Comparison of ENCODE assay signal across 23 mouse cellular contexts in the genomic region with DNA sequence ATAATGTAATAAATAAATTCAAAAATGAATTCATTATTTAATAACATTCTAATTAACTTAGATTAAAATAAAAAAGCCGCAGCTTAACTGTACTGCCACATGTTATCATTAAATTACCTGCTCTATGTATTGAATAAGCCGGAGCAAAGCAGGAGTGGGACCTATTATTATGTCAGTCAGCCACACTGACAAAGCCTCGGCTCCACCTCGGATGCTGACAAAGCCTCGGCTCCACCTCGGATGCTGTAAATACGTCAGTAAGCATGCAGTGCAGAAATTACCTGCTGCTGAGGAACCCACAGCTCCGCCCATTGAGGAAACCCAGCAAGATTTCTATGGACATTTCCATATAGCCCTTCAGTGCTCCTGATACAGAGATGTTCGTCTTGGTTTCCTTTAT.
DNase-seq lines count a peak whose midpoint lies in the region; ATAC-seq lines count a peak whose summit lies in the region.
"Had no signal": no experiment of that assay in that cellular context is flagged by ENCODE, and none has a peak within 500 bp of the region (broad histone marks: within the 10 kb centered on the region; RNA-seq: fewer than 3 reads in every experiment).

No protein-coding gene starts in this region.

- no peaks in the 10 kb centered on the region for H3K9me3 ChIP-seq in forebrain, embryonic 14.5 days (replicated peaks; ENCODE audit: control insufficient read depth, low read length)
- no peaks in the 10 kb centered on the region for H3K9me3 ChIP-seq in forebrain, embryonic 11.5 days (ENCODE audit: control insufficient read depth, low read length)
- no peaks in the 10 kb centered on the region for H3K9me3 ChIP-seq in neural tube, embryonic 12.5 days
- no peaks in the 10 kb centered on the region for H3K9me3 ChIP-seq in midbrain, embryonic 15.5 days
- H3K9me3 ChIP-seq: embryonic facial prominence, embryonic 12.5 days; kidney, embryonic 15.5 days; limb, embryonic 10.5 days; liver, embryonic 15.5 days had no signal

- intact Hi-C loops in left cerebral cortex, postnatal 36 days (cut with DNase I): no loop called here

- no peak overlapping the region for H3K27ac ChIP-seq in forebrain, embryonic 14.5 days (ENCODE audit: low read depth, low read length)
- H3K27ac ChIP-seq in forebrain, embryonic 11.5 days (ENCODE audit: low read depth, low read length): no peak overlapping the region
- no peak overlapping the region for H3K27ac ChIP-seq in neural tube, embryonic 12.5 days
- peak overlapping the region; percentile 52; the same call in 1 of the 2 replicates for H3K27ac ChIP-seq in midbrain, embryonic 15.5 days
- H3K27ac ChIP-seq: embryonic facial prominence, embryonic 12.5 days; kidney, embryonic 15.5 days; limb, embryonic 10.5 days; liver, embryonic 15.5 days had no signal

- no peaks in the 10 kb centered on the region for H3K36me3 ChIP-seq in forebrain, embryonic 14.5 days (ENCODE audit: control insufficient read depth, insufficient read depth, low read length)
- H3K36me3 ChIP-seq in forebrain, embryonic 11.5 days (ENCODE audit: control insufficient read depth, insufficient read depth, low read length): no peaks in the 10 kb centered on the region
- H3K36me3 ChIP-seq in neural tube, embryonic 12.5 days: no peaks in the 10 kb centered on the region
- no peaks in the 10 kb centered on the region for H3K36me3 ChIP-seq in midbrain, embryonic 15.5 days (replicated peaks)
- H3K36me3 ChIP-seq: embryonic facial prominence, embryonic 12.5 days; kidney, embryonic 15.5 days; limb, embryonic 10.5 days; liver, embryonic 15.5 days had no signal

- no peak overlapping the region for H3K4me3 ChIP-seq in forebrain, embryonic 14.5 days (ENCODE audit: low read depth, low read length)
- H3K4me3 ChIP-seq in forebrain, embryonic 11.5 days (ENCODE audit: low read depth, low read length): no peak overlapping the region
- no peak overlapping the region for H3K4me3 ChIP-seq in neural tube, embryonic 12.5 days
- H3K4me3 ChIP-seq in midbrain, embryonic 15.5 days: no peak overlapping the region
- H3K4me3 ChIP-seq: embryonic facial prominence, embryonic 12.5 days; kidney, embryonic 15.5 days; limb, embryonic 10.5 days; liver, embryonic 15.5 days had no signal

- peak; percentile 48 for DNase-seq in forebrain, embryonic 14.5 days (ENCODE audit: low spot score)
- DNase-seq in forebrain, embryonic 11.5 days (ENCODE audit: low spot score): no peak
- DNase-seq in neural tube, embryonic 10.5 days (ENCODE audit: extremely low spot score, low spot score): no peak
- no peak for DNase-seq in left cerebral cortex, postnatal 36 days (ENCODE audit: low spot score in 2 of 2)
- no peak for DNase-seq in layer of hippocampus, postnatal 36 days
- DNase-seq in kidney, postnatal 36 days: no peak
- DNase-seq: adrenal gland, adult 2 months; cerebellum, adult 2 months; cerebellum, postnatal 25 days; gastrocnemius, postnatal 10 days; kidney, postnatal 4 days; liver; lung, postnatal 4 days; thymus, adult 18-20 months; thymus, postnatal 36 days had no signal

- no peak overlapping the region for H3K9ac ChIP-seq in forebrain, embryonic 14.5 days (ENCODE audit: low read length)
- no peak overlapping the region for H3K9ac ChIP-seq in forebrain, embryonic 11.5 days (ENCODE audit: low read length)
- no peak overlapping the region for H3K9ac ChIP-seq in neural tube, embryonic 12.5 days
- no peak overlapping the region for H3K9ac ChIP-seq in midbrain, embryonic 15.5 days
- H3K9ac ChIP-seq: embryonic facial prominence, embryonic 12.5 days; kidney, embryonic 15.5 days; liver, embryonic 15.5 days had no signal

- 50% methylated on average over 9 of the region's 9 CpGs for WGBS in forebrain, embryonic 14.5 days
- WGBS in forebrain, embryonic 11.5 days: 75% methylated on average over 9 of the region's 9 CpGs
- 46% methylated on average over 9 of the region's 9 CpGs for WGBS in neural tube, embryonic 12.5 days
- 44% methylated on average over 9 of the region's 9 CpGs for WGBS in midbrain, embryonic 15.5 days

- no peak overlapping the region for H3K4me2 ChIP-seq in forebrain, embryonic 14.5 days (ENCODE audit: low read length)
- no peak overlapping the region for H3K4me2 ChIP-seq in forebrain, embryonic 11.5 days (ENCODE audit: low read depth, low read length, severe bottlenecking)
- no peak overlapping the region for H3K4me2 ChIP-seq in neural tube, embryonic 12.5 days (replicated peaks)
- no peak overlapping the region for H3K4me2 ChIP-seq in midbrain, embryonic 15.5 days
- H3K4me2 ChIP-seq: embryonic facial prominence, embryonic 12.5 days; heart, embryonic 11.5 days; kidney, embryonic 15.5 days; liver, embryonic 15.5 days had no signal

- no peaks in the 10 kb centered on the region for H3K27me3 ChIP-seq in forebrain, embryonic 14.5 days (replicated peaks; ENCODE audit: control insufficient read depth, insufficient read depth, low read length)
- H3K27me3 ChIP-seq in forebrain, embryonic 11.5 days (ENCODE audit: control insufficient read depth, insufficient read depth, low read length): no peaks in the 10 kb centered on the region
- no peaks in the 10 kb centered on the region for H3K27me3 ChIP-seq in neural tube, embryonic 12.5 days (replicated peaks)
- H3K27me3 ChIP-seq in midbrain, embryonic 15.5 days (replicated peaks): no peaks in the 10 kb centered on the region
- H3K27me3 ChIP-seq: embryonic facial prominence, embryonic 12.5 days; kidney, embryonic 15.5 days; liver, embryonic 15.5 days had no signal

- ATAC-seq in forebrain, embryonic 14.5 days: peak; percentile 52; the same call in 1 of the 2 replicates
- no peak for ATAC-seq in forebrain, embryonic 11.5 days (replicated peaks; ENCODE audit: low FRiP score)
- ATAC-seq in neural tube, embryonic 12.5 days (ENCODE audit: low FRiP score, low read depth): peak; percentile 55; the same call in 1 of the 2 replicates
- peak; percentile 82 for ATAC-seq in midbrain, embryonic 15.5 days (replicated peaks)
- ATAC-seq: intestine, postnatal 0 days had no signal

- 0 out of 2 replicates have a peak, but pooled peaks cover 3% of the 10 kb centered on the region for H3K4me1 ChIP-seq in forebrain, embryonic 14.5 days (ENCODE audit: control insufficient read depth, insufficient read depth, low read length)
- no peaks in the 10 kb centered on the region for H3K4me1 ChIP-seq in forebrain, embryonic 11.5 days (replicated peaks; ENCODE audit: control insufficient read depth, insufficient read depth, low read length)
- 0 out of 2 replicates have a peak, but pooled peaks cover 7% of the 10 kb centered on the region for H3K4me1 ChIP-seq in neural tube, embryonic 12.5 days
- peaks cover 15% of the 10 kb centered on the region for H3K4me1 ChIP-seq in midbrain, embryonic 15.5 days
- H3K4me1 ChIP-seq: embryonic facial prominence, embryonic 12.5 days; liver, embryonic 15.5 days had no signal
